16 mouse cellular contexts compared by ENCODE assay signal in genomic region chr11:71337428-71337827, GRCm38 (mm10).
DNase-seq lines count a peak whose midpoint lies in the region; ATAC-seq and TF ChIP-seq lines count a peak whose summit lies in the region.
"Had no signal": no experiment of that assay in that cellular context is flagged by ENCODE, and none has a peak within 500 bp of the region (broad histone marks: within the 10 kb centered on the region; RNA-seq: fewer than 3 reads in every experiment).

No protein-coding gene starts in this region.

- H3K27ac ChIP-seq in cerebellum, adult 2 months (ENCODE audit: insufficient read depth, low read length), result no peak overlapping the region
- no peak overlapping the region for H3K27ac ChIP-seq in kidney, postnatal 0 days
- no peak overlapping the region for H3K27ac ChIP-seq in kidney, embryonic 15.5 days
- H3K27ac ChIP-seq: midbrain, embryonic 12.5 days; neural tube, embryonic 15.5 days had no signal

- peak; percentile 32; the same call in 1 of the 2 replicates for TF ChIP-seq CTCF in cerebellum, adult 2 months (IDR thresholded peaks at IDR 0.05; ENCODE audit: borderline replicate concordance, insufficient read depth, low read depth, low read length)
- TF ChIP-seq CTCF in kidney, postnatal 0 days (IDR thresholded peaks at IDR 0.05; ENCODE audit: low read depth), result peak; percentile 73

- H3K4me1 ChIP-seq in cerebellum, adult 2 months (ENCODE audit: control insufficient read depth, insufficient read depth, low read length), result no peaks in the 10 kb centered on the region
- H3K4me1 ChIP-seq in kidney, postnatal 0 days (replicated peaks; ENCODE audit: insufficient read depth, low read length), result no peaks in the 10 kb centered on the region
- H3K4me1 ChIP-seq in kidney, embryonic 15.5 days, result no peaks in the 10 kb centered on the region
- H3K4me1 ChIP-seq: midbrain, embryonic 12.5 days; neural tube, embryonic 15.5 days had no signal

- no peaks in the 10 kb centered on the region for H3K36me3 ChIP-seq in kidney, postnatal 0 days (ENCODE audit: insufficient read depth, low read length)
- H3K36me3 ChIP-seq in kidney, embryonic 15.5 days, result no peaks in the 10 kb centered on the region
- H3K36me3 ChIP-seq: midbrain, embryonic 12.5 days; neural tube, embryonic 15.5 days had no signal

- no peak for ATAC-seq in kidney, postnatal 0 days (replicated peaks; ENCODE audit: low FRiP score, low read depth)
- no peak for ATAC-seq in kidney, embryonic 15.5 days (replicated peaks; ENCODE audit: low FRiP score)

- 0% methylated on average over 1 of the region's 1 CpGs for WGBS in cerebellum, adult 2 months
- WGBS in kidney, postnatal 0 days, result 7% methylated on average over 1 of the region's 1 CpGs
- WGBS in kidney, embryonic 15.5 days, result 10% methylated on average over 1 of the region's 1 CpGs

- DNase-seq in cerebellum, adult 2 months, result peak in 1 of 2 experiments; percentile 3
- DNase-seq in cerebellum, adult 11-12 months, result no peak
- peak; percentile 83 for DNase-seq in kidney, postnatal 0 days (ENCODE audit: low spot score)
- DNase-seq in 416B (ENCODE audit: low read depth), result peak; percentile 16
- peak; percentile 66 for DNase-seq in embryo, embryonic 10.5 days (ENCODE audit: low spot score)
- no peak for DNase-seq in adrenal gland, adult 18-20 months (ENCODE audit: low spot score in 2 of 2)
- DNase-seq in right cerebral cortex, adult 18-20 months, result no peak
- DNase-seq: B cell, adult 2 months; cerebellum, postnatal 36 days; gastrocnemius, postnatal 14 days; heart, postnatal 10 days; layer of hippocampus, postnatal 36 days; right cerebral cortex, postnatal 4 days had no signal

- no peak overlapping the region for H3K4me3 ChIP-seq in cerebellum, adult 2 months (replicated peaks; ENCODE audit: insufficient read depth, low read depth, low read length)
- H3K4me3 ChIP-seq in kidney, postnatal 0 days (replicated peaks; ENCODE audit: low read depth, low read length), result no peak overlapping the region
- no peak overlapping the region for H3K4me3 ChIP-seq in kidney, embryonic 15.5 days (replicated peaks)
- H3K4me3 ChIP-seq: midbrain, embryonic 12.5 days; neural tube, embryonic 15.5 days had no signal

- H3K9me3 ChIP-seq in kidney, postnatal 0 days (replicated peaks; ENCODE audit: low read length), result no peaks in the 10 kb centered on the region
- H3K9me3 ChIP-seq in kidney, embryonic 15.5 days (replicated peaks), result no peaks in the 10 kb centered on the region
- H3K9me3 ChIP-seq: midbrain, embryonic 12.5 days; neural tube, embryonic 15.5 days had no signal

- H3K9ac ChIP-seq in kidney, postnatal 0 days (ENCODE audit: low read depth, low read length), result no peak overlapping the region
- H3K9ac ChIP-seq in kidney, embryonic 15.5 days, result no peak overlapping the region
- H3K9ac ChIP-seq: midbrain, embryonic 12.5 days; neural tube, embryonic 15.5 days had no signal

- TF ChIP-seq POLR2A in cerebellum, adult 2 months (IDR thresholded peaks at IDR 0.05; ENCODE audit: borderline replicate concordance, insufficient read depth, low read length), result no peak

- no peaks in the 10 kb centered on the region for H3K27me3 ChIP-seq in cerebellum, adult 2 months (ENCODE audit: control insufficient read depth, insufficient read depth, low read length)
- H3K27me3 ChIP-seq in kidney, postnatal 0 days (ENCODE audit: insufficient read depth, low read length), result no peaks in the 10 kb centered on the region
- H3K27me3 ChIP-seq in kidney, embryonic 15.5 days, result no peaks in the 10 kb centered on the region; the same call in 1 of the 2 replicates
- H3K27me3 ChIP-seq: midbrain, embryonic 12.5 days; neural tube, embryonic 15.5 days had no signal

- no peak overlapping the region for H3K4me2 ChIP-seq in kidney, postnatal 0 days (ENCODE audit: low read length)
- no peak overlapping the region for H3K4me2 ChIP-seq in kidney, embryonic 15.5 days
- H3K4me2 ChIP-seq: midbrain, embryonic 12.5 days; neural tube, embryonic 15.5 days had no signal

Comparison
In these comparisons a context has a peak if more than half of its experiments do, and no peak if none do; other contexts are left out.
1. DNase-seq: peak in kidney, postnatal 0 days (single experiment), 416B (single experiment) and embryo, embryonic 10.5 days (single experiment); none in cerebellum, adult 11-12 months (single experiment), adrenal gland, adult 18-20 months (0 of 2) and right cerebral cortex, adult 18-20 months (single experiment).